Mouse (Mus musculus) intestine, postnatal 0 days (tissue): ENCODE results near the gene Rabl6. TPM values are rescaled to one million over a fixed set of nuclear protein-coding genes. Genes with fewer than 3 reads are reported as not detected.
A peak's percentile ranks its signal among the peaks of the same experiment; 100 is the strongest.

ENCODE experiments used
- ATAC-seq: fragments of 200-750 bp; cut with Nextera tagmentation; 2 replicates; pipeline ENCODE4 v1.8.0; 2017; ENCODE audit warnings: mild to moderate bottlenecking, moderate TSS enrichment, moderate library complexity
- H3K27ac ChIP-seq: fragments of 300-500 bp; sonication (generic); 2 replicates; pipeline ENCODE4 v1.5.1; 2014; ENCODE audit warnings: mild to moderate bottlenecking, low read depth, low read length, moderate library complexity
- H3K27me3 ChIP-seq: fragments of 300-500 bp; sonication (generic); replicated peaks from 2 replicates; pipeline ENCODE4 v1.6.1; 2014; ENCODE audit warnings: low read length, mixed read lengths; ENCODE audit not compliant: control insufficient read depth, insufficient read depth
- H3K36me3 ChIP-seq: fragments of 300-500 bp; sonication (generic); 2 replicates; pipeline ENCODE4 v1.6.1; 2014; ENCODE audit warnings: mild to moderate bottlenecking, moderate library complexity; ENCODE audit not compliant: control insufficient read depth, insufficient read depth
- H3K4me1 ChIP-seq: fragments of 300-500 bp; sonication (generic); replicated peaks from 2 replicates; pipeline ENCODE4 v1.6.1; 2014; ENCODE audit warnings: antibody characterized with exemption, low read length, mixed read lengths; ENCODE audit not compliant: control insufficient read depth, insufficient read depth
- H3K4me2 ChIP-seq: fragments of 300-500 bp; sonication (generic); replicated peaks from 2 replicates; pipeline ENCODE4 v1.6.1; 2014; ENCODE audit warnings: low read depth, mild to moderate bottlenecking, moderate library complexity
- H3K4me3 ChIP-seq: fragments of 300-500 bp; sonication (generic); 2 replicates; pipeline ENCODE4 v1.5.1; 2014; ENCODE audit warnings: low read depth, low read length
- H3K9ac ChIP-seq: fragments of 300-500 bp; sonication (generic); 2 replicates; pipeline ENCODE4 v1.6.1; 2014; ENCODE audit warnings: mild to moderate bottlenecking, low read depth, low read length
- H3K9me3 ChIP-seq: fragments of 300-500 bp; sonication (generic); 2 replicates; pipeline ENCODE4 v1.6.1; 2016; ENCODE audit warnings: mixed run types; ENCODE audit not compliant: control insufficient read depth
- CTCF ChIP-seq: sonication (generic); IDR thresholded peaks from 2 replicates; pipeline ENCODE4 v1.5.1; 2016; ENCODE audit warnings: low read depth, mild to moderate bottlenecking, control low read depth, antibody characterized with exemption, moderate library complexity
- WGBS: fragments of 180-500 bp; shearing (Covaris S2); extraction: QIAGEN DNeasy Blood & Tissue Kit; methylation state at CpG from one replicate; pipeline ENCODE4 v1.1.7; 2014; 5-methylcytosine and 5-hydroxymethylcytosine counted together
- polyA plus RNA-seq: library from polyadenylated mRNA; unstranded; fragments of >200 nt; fragmentation: Nextera tagmentation; extraction: Ambion mirVana; gene quantifications from 2 replicates; pipeline ENCODE4 v1.2.1, GENCODE M21; 2015

Gene Rabl6
- polyA plus RNA-seq, 1 experiment from 2014 or later = 26.8 TPM

- TF ChIP-seq CTCF = no peak; the same call in 1 of the 2 replicates
- peak within 1 kb of the TSS; percentile 89 for H3K4me2 ChIP-seq
- peaks cover 35% of the 10 kb centered on the region for H3K27me3 ChIP-seq
- under 1% methylated on average over 40 of the region's 45 CpGs for WGBS
- no peaks in the 10 kb centered on the region for H3K9me3 ChIP-seq
- H3K36me3 ChIP-seq = peaks cover 3% of the 10 kb centered on the region; the same call in 1 of the 2 replicates
- peak within 1 kb of the TSS; percentile 50 for H3K4me3 ChIP-seq
- peak within 1 kb of the TSS; percentile 91 for H3K27ac ChIP-seq
- H3K4me1 ChIP-seq = peaks cover 29% of the 10 kb centered on the region; the same call in 1 of the 2 replicates
- peak; percentile 88 for ATAC-seq
- peak within 1 kb of the TSS; percentile 61 for H3K9ac ChIP-seq
These were observed 33.5 kb downstream of the Rabl6 start, which contains the start of the genes Mamdc4 and Phpt1 for GRCm38 (mm10) chr2:25574579-25575431. Gene Mamdc4 (minus strand): TSS chr2:25574845. Gene Phpt1 (minus strand): TSS chr2:25575224.

- Histone ChIP-seq H3K27me3 (peaks cover 29% of the 10 kb centered on the region), H3K9ac (peak overlapping the region; percentile 61), H3K9me3 (no peaks in the 10 kb centered on the region), H3K27ac (peak overlapping the region; percentile 91), H3K36me3 (peaks cover 9% of the 10 kb centered on the region; the same call in 1 of the 2 replicates), H3K4me2 (peak overlapping the region; percentile 89), H3K4me3 (peak overlapping the region; percentile 50), H3K4me1 (peaks cover 25% of the 10 kb centered on the region; the same call in 1 of the 2 replicates)
- ATAC-seq = no peak
- no peak for TF ChIP-seq CTCF
- WGBS = 5% methylated on average over 11 of the region's 11 CpGs
These were observed 34.2 kb downstream of the Rabl6 start for GRCm38 (mm10) chr2:25574136-25574535.

- peaks cover 18% of the 10 kb centered on the region for H3K36me3 ChIP-seq
- H3K9me3 ChIP-seq = no peaks in the 10 kb centered on the region
- peaks cover 18% of the 10 kb centered on the region; the same call in 1 of the 2 replicates for H3K4me1 ChIP-seq
- TF ChIP-seq CTCF = 0 out of 2 replicates have a peak, but pooled peaks have one; percentile 4
- WGBS = 35% methylated on average over 2 of the region's 2 CpGs
- H3K4me3 ChIP-seq = peak overlapping the region; percentile 50; the same call in 1 of the 2 replicates
- H3K27me3 ChIP-seq = peaks cover 18% of the 10 kb centered on the region
- no peak overlapping the region for H3K9ac ChIP-seq
- peak; percentile 44 for ATAC-seq
- peak overlapping the region; percentile 91 for H3K27ac ChIP-seq
- peak overlapping the region; percentile 89 for H3K4me2 ChIP-seq
These were observed 35.3 kb downstream of the Rabl6 start for GRCm38 (mm10) chr2:25573068-25573467.

- Histone ChIP-seq H3K4me1 (peaks cover 9% of the 10 kb centered on the region; the same call in 1 of the 2 replicates), H3K27me3 (0 out of 2 replicates have a peak, but pooled peaks cover under 1% of the 10 kb centered on the region), H3K4me3 (peak overlapping the region; percentile 46), H3K27ac (peak overlapping the region; percentile 91), H3K9ac (peak overlapping the region; percentile 51), H3K9me3 (no peaks in the 10 kb centered on the region), H3K36me3 (peaks cover 32% of the 10 kb centered on the region), H3K4me2 (peak overlapping the region; percentile 64)
- peak; percentile 53 for ATAC-seq
- WGBS = 49% methylated on average over 4 of the region's 4 CpGs
- no peak for TF ChIP-seq CTCF
These were observed 37.1 kb downstream of the Rabl6 start for GRCm38 (mm10) chr2:25571221-25571620.

- Histone ChIP-seq H3K4me2 (peak overlapping the region; percentile 64), H3K27me3 (no peaks in the 10 kb centered on the region), H3K9ac (peak overlapping the region; percentile 51; the same call in 1 of the 2 replicates), H3K4me3 (peak overlapping the region; percentile 46), H3K27ac (peak overlapping the region; percentile 91), H3K9me3 (no peaks in the 10 kb centered on the region), H3K36me3 (peaks cover 51% of the 10 kb centered on the region), H3K4me1 (0 out of 2 replicates have a peak, but pooled peaks cover 3% of the 10 kb centered on the region)
- ATAC-seq = no peak
- WGBS = 70% methylated on average over 3 of the region's 3 CpGs
- TF ChIP-seq CTCF = no peak
These were observed 39.0 kb downstream of the Rabl6 start for GRCm38 (mm10) chr2:25569323-25569722.

- 0 out of 2 replicates have a peak, but pooled peaks cover 3% of the 10 kb centered on the region for H3K4me1 ChIP-seq
- peak; percentile 23 for ATAC-seq
- WGBS = 28% methylated on average over 6 of the region's 6 CpGs
- peak overlapping the region; percentile 91 for H3K27ac ChIP-seq
- peak overlapping the region; percentile 64 for H3K4me2 ChIP-seq
- H3K9ac ChIP-seq = 0 out of 2 replicates have a peak overlapping the region, but pooled peaks have one; percentile 51
- H3K9me3 ChIP-seq = no peaks in the 10 kb centered on the region
- peaks cover 59% of the 10 kb centered on the region for H3K36me3 ChIP-seq
- H3K4me3 ChIP-seq = peak overlapping the region; percentile 46
- no peak for TF ChIP-seq CTCF
- H3K27me3 ChIP-seq = no peaks in the 10 kb centered on the region
These were observed 39.8 kb downstream of the Rabl6 start for GRCm38 (mm10) chr2:25568473-25569019.
